Mouse (Mus musculus) stomach, embryonic 16.5 days (tissue): ENCODE measurements around the gene Adk. TPM values are rescaled to one million over a fixed set of nuclear protein-coding genes. Genes with fewer than 3 reads are reported as not detected.

Experiments
- ATAC-seq: fragments of 200-750 bp; cut with Nextera tagmentation; 2 replicates; pipeline ENCODE4 v1.8.0; 2017; ENCODE audit warnings: moderate number of reproducible peaks, moderate TSS enrichment; ENCODE audit not compliant: insufficient read depth, low FRiP score
- H3K27ac ChIP-seq: fragments of 300-500 bp; sonication (generic); 2 replicates; pipeline ENCODE4 v1.5.1; 2014; ENCODE audit warnings: low read length
- H3K27me3 ChIP-seq: fragments of 300-500 bp; sonication (generic); 2 replicates; pipeline ENCODE4 v1.6.1; 2014; ENCODE audit warnings: low read length, control low read depth, mixed read lengths; ENCODE audit not compliant: control insufficient read depth, insufficient read depth
- H3K36me3 ChIP-seq: fragments of 300-500 bp; sonication (generic); 2 replicates; pipeline ENCODE4 v1.6.1; 2014; ENCODE audit warnings: low read length; ENCODE audit not compliant: control insufficient read depth, insufficient read depth
- H3K4me1 ChIP-seq: fragments of 300-500 bp; sonication (generic); 2 replicates; pipeline ENCODE4 v1.6.1; 2014; ENCODE audit warnings: low read length, control low read depth, mixed read lengths; ENCODE audit not compliant: control insufficient read depth, insufficient read depth
- H3K4me2 ChIP-seq: fragments of 300-500 bp; sonication (generic); 2 replicates; pipeline ENCODE4 v1.6.1; 2014; ENCODE audit warnings: low read depth, low read length, mixed read lengths
- H3K4me3 ChIP-seq: fragments of 300-500 bp; sonication (generic); replicated peaks from 2 replicates; pipeline ENCODE4 v1.5.1; 2014; ENCODE audit warnings: mild to moderate bottlenecking, low read length
- H3K9ac ChIP-seq: fragments of 300-500 bp; sonication (generic); 2 replicates; pipeline ENCODE4 v1.6.1; 2014; ENCODE audit warnings: low read length
- H3K9me3 ChIP-seq: fragments of 300-500 bp; sonication (generic); replicated peaks from 2 replicates; pipeline ENCODE4 v1.6.1; 2016; ENCODE audit warnings: low read length, control low read depth; ENCODE audit not compliant: control insufficient read depth
- WGBS: fragments of 180-500 bp; shearing (Covaris S2); extraction: QIAGEN DNeasy Blood & Tissue Kit; methylation state at CpG from one replicate; pipeline ENCODE4 v1.1.7; 2014; 5-methylcytosine and 5-hydroxymethylcytosine counted together
- polyA plus RNA-seq: library from polyadenylated mRNA; unstranded; fragments of >200 nt; fragmentation: Nextera tagmentation; extraction: Ambion mirVana; gene quantifications from 2 replicates; pipeline ENCODE4 v1.2.1, GENCODE M21; 2015

The Adk gene
- polyA plus RNA-seq, 1 experiment from 2014 or later: 151 TPM

DNA sequence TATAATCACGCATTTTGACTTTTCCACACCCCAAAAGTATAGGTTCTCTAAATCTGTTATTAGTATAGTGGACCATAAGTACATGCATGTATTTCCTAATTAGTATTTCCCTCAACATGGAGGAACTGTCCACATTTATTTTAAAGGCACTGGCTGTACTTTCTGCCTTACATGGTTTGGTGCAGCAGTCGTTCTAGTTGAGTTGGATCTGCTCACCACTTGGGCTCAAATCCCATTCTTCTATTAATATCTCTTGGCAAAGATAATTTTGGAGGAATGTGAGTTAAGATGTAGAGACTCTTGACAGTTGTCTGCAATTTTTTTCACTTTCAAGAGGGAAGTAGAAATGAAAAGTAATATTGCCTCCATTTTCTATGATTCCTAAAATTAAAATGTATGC is 314.7 kb downstream of the Adk start:
- Histone ChIP-seq H3K4me1 (peaks cover 4% of the 10 kb centered on the region; the same call in 1 of the 2 replicates), H3K36me3 (no peaks in the 10 kb centered on the region)
- WGBS: 70% methylated on average over 2 of the region's 2 CpGs

GRCm38 (mm10) chr14:21368622-21369021 is 316.2 kb downstream of the Adk start:
- 52% methylated on average over 2 of the region's 2 CpGs for WGBS

More for the DNA sequence above, 314.7 kb downstream of the Adk start:
- Histone ChIP-seq H3K9ac (no peak overlapping the region), H3K27ac (peak overlapping the region; percentile 23; the same call in 1 of the 2 replicates), H3K4me3 (no peak overlapping the region), H3K27me3 (no peaks in the 10 kb centered on the region), H3K9me3 (peaks cover 4% of the 10 kb centered on the region; the same call in 1 of the 2 replicates), H3K4me2 (no peak overlapping the region)
- no peak for ATAC-seq

GRCm38 (mm10) chr14:21369127-21369526 is 316.8 kb downstream of the Adk start:
- peak; percentile 91 for ATAC-seq
- H3K9ac ChIP-seq: no peak overlapping the region
- H3K27me3 ChIP-seq: no peaks in the 10 kb centered on the region
- H3K36me3 ChIP-seq: no peaks in the 10 kb centered on the region
- H3K9me3 ChIP-seq: peaks cover 4% of the 10 kb centered on the region; the same call in 1 of the 2 replicates
- no peak overlapping the region for H3K4me2 ChIP-seq
- H3K27ac ChIP-seq: no peak overlapping the region
- H3K4me3 ChIP-seq: no peak overlapping the region
- WGBS: 8% methylated on average over 5 of the region's 5 CpGs
- peaks cover 4% of the 10 kb centered on the region; the same call in 1 of the 2 replicates for H3K4me1 ChIP-seq

More at GRCm38 (mm10) chr14:21368622-21369021, 316.2 kb downstream of the Adk start:
- no peak overlapping the region for H3K9ac ChIP-seq
- no peak overlapping the region for H3K4me3 ChIP-seq
- H3K36me3 ChIP-seq: no peaks in the 10 kb centered on the region
- no peak overlapping the region for H3K4me2 ChIP-seq
- no peak for ATAC-seq
- H3K27me3 ChIP-seq: no peaks in the 10 kb centered on the region
- H3K4me1 ChIP-seq: peaks cover 4% of the 10 kb centered on the region; the same call in 1 of the 2 replicates
- peaks cover 4% of the 10 kb centered on the region; the same call in 1 of the 2 replicates for H3K9me3 ChIP-seq
- H3K27ac ChIP-seq: no peak overlapping the region

DNA sequence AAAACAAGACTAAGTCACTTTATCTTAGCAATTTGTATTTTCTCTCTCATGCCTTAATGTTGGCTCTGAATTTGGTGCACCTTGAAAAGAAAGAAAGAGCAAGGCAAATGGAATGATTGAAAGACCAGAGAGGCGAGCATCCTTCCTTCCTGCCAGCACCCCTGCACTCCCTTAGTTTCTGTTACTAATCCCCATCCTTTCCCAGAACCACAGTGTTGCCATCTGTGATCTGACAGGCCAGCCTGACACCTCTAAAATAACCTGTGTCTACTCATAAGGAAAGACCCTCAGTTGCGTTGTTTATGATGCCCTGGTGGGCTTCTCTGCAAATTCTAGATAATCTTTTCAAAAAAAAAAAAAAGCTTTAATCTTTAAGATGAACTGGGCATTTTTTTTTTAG is 319.6 kb downstream of the Adk start:
- Histone ChIP-seq H3K36me3 (no peaks in the 10 kb centered on the region), H3K4me3 (no peak overlapping the region), H3K9ac (no peak overlapping the region), H3K27me3 (no peaks in the 10 kb centered on the region), H3K9me3 (no peaks in the 10 kb centered on the region), H3K4me2 (no peak overlapping the region), H3K27ac (no peak overlapping the region), H3K4me1 (peaks cover 4% of the 10 kb centered on the region; the same call in 1 of the 2 replicates)
- no peak for ATAC-seq
- 76% methylated on average over 2 of the region's 2 CpGs for WGBS

DNA sequence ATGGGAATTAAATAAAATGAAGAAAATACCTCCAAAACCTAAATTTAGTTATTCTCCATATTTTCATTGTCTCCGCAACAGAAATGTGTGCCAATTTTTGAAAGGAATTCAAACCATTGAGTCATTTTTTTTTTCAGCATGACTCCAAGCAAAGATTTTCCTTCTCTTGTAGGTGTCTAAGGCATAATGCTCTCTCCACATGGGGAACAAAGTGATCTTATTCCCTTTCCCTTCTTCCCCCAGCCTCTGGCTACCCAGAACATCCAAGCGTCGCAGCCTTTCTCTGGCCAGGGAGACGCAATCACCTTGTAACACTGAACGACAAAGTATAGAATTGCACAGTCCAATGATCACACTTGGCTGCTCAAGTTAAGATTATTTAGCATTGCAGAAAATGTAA is 320.3 kb downstream of the Adk start:
- H3K27me3 ChIP-seq: no peaks in the 10 kb centered on the region
- no peak overlapping the region for H3K4me2 ChIP-seq
- peaks cover 4% of the 10 kb centered on the region; the same call in 1 of the 2 replicates for H3K4me1 ChIP-seq
- no peak overlapping the region for H3K9ac ChIP-seq
- no peaks in the 10 kb centered on the region for H3K9me3 ChIP-seq
- H3K4me3 ChIP-seq: no peak overlapping the region
- H3K36me3 ChIP-seq: no peaks in the 10 kb centered on the region
- H3K27ac ChIP-seq: no peak overlapping the region
- WGBS: 92% methylated on average over 5 of the region's 5 CpGs
- ATAC-seq: no peak

- Histone ChIP-seq H3K4me1 (no peaks in the 10 kb centered on the region), H3K27me3 (no peaks in the 10 kb centered on the region), H3K9ac (no peak overlapping the region), H3K27ac (no peak overlapping the region), H3K4me2 (no peak overlapping the region), H3K9me3 (no peaks in the 10 kb centered on the region), H3K36me3 (peaks cover 7% of the 10 kb centered on the region), H3K4me3 (no peak overlapping the region)
- WGBS: 80% methylated on average over 5 of the region's 5 CpGs
- no peak for ATAC-seq
These were observed 331.5 kb downstream of the Adk start for GRCm38 (mm10) chr14:21383701-21384428.

DNA sequence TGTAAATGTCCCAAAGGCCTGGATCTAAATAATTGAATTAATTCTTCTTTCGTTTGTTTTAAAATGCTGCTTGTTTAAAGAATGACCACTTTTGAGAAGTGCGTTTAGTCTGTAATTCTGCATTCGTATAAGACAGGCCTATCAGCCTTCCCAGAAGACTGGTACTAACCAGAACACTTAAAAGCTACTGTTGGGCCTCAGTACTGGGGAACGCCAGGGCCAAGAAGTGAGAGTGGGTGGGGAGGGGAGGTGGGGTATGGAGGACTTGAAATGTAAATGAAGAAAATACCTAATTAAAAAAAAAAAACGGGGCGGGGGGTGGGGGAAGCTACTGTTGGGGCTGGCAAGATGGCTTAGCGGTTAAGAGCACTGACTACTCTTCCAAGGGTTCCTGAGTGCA is 347.1 kb downstream of the Adk start:
- 0 out of 2 replicates have a peak, but pooled peaks cover 7% of the 10 kb centered on the region for H3K4me1 ChIP-seq
- no peak overlapping the region for H3K4me3 ChIP-seq
- WGBS: 82% methylated on average over 7 of the region's 7 CpGs
- no peaks in the 10 kb centered on the region for H3K9me3 ChIP-seq
- H3K9ac ChIP-seq: no peak overlapping the region
- no peaks in the 10 kb centered on the region for H3K36me3 ChIP-seq
- H3K4me2 ChIP-seq: no peak overlapping the region
- no peak for ATAC-seq
- H3K27me3 ChIP-seq: no peaks in the 10 kb centered on the region
- H3K27ac ChIP-seq: no peak overlapping the region

- no peaks in the 10 kb centered on the region for H3K36me3 ChIP-seq
- WGBS: 66% methylated on average over 8 of the region's 8 CpGs
- no peaks in the 10 kb centered on the region for H3K9me3 ChIP-seq
- ATAC-seq: no peak
- 0 out of 2 replicates have a peak, but pooled peaks cover 7% of the 10 kb centered on the region for H3K4me1 ChIP-seq
- H3K4me2 ChIP-seq: no peak overlapping the region
- H3K27me3 ChIP-seq: no peaks in the 10 kb centered on the region
- peak overlapping the region; percentile 51; the same call in 1 of the 2 replicates for H3K27ac ChIP-seq
- no peak overlapping the region for H3K9ac ChIP-seq
- H3K4me3 ChIP-seq: no peak overlapping the region
These were observed 349.8 kb downstream of the Adk start for GRCm38 (mm10) chr14:21402157-21402601.

GRCm38 (mm10) chr14:21402621-21403405 is 350.4 kb downstream of the Adk start:
- Histone ChIP-seq H3K4me3 (no peak overlapping the region), H3K4me1 (0 out of 2 replicates have a peak, but pooled peaks cover 7% of the 10 kb centered on the region), H3K9me3 (no peaks in the 10 kb centered on the region), H3K36me3 (no peaks in the 10 kb centered on the region), H3K27ac (peak overlapping the region; percentile 51; the same call in 1 of the 2 replicates), H3K27me3 (no peaks in the 10 kb centered on the region), H3K9ac (no peak overlapping the region), H3K4me2 (no peak overlapping the region)
- no peak for ATAC-seq
- 44% methylated on average over 8 of the region's 8 CpGs for WGBS
